ENCODE assay signal across 12 mouse cellular contexts in genomic region chr1:74393697-74394096, GRCm38 (mm10). TPM values are rescaled to one million over a fixed set of nuclear protein-coding genes. Genes with fewer than 3 reads are reported as not detected.
DNase-seq lines count a peak whose midpoint lies in the region; ATAC-seq and TF ChIP-seq lines count a peak whose summit lies in the region.
"Had no signal": no experiment of that assay in that cellular context is flagged by ENCODE, and none has a peak within 500 bp of the region (broad histone marks: within the 10 kb centered on the region; RNA-seq: fewer than 3 reads in every experiment).

No protein-coding gene starts in this region.

- H3K36me3 ChIP-seq in heart, embryonic 15.5 days, result peaks cover 23% of the 10 kb centered on the region
- H3K36me3 ChIP-seq in heart, embryonic 11.5 days (ENCODE audit: control insufficient read depth, insufficient read depth, low read length), result peaks cover 19% of the 10 kb centered on the region
- peaks cover 30% of the 10 kb centered on the region for H3K36me3 ChIP-seq in G1E (replicated peaks)
- H3K36me3 ChIP-seq in limb, embryonic 15.5 days, result peaks cover 24% of the 10 kb centered on the region

- no peak for ATAC-seq in heart, embryonic 15.5 days (replicated peaks; ENCODE audit: insufficient number of reproducible peaks, insufficient read depth, low FRiP score, low read depth)
- no peak for ATAC-seq in heart, embryonic 11.5 days (replicated peaks; ENCODE audit: insufficient number of reproducible peaks, low FRiP score, low TSS enrichment)
- ATAC-seq in G1E (ENCODE audit: extremely low read depth, insufficient number of reproducible peaks, low FRiP score, poor library complexity, severe bottlenecking), result no peak
- ATAC-seq in limb, embryonic 15.5 days (ENCODE audit: insufficient number of reproducible peaks, low FRiP score, low TSS enrichment, low read depth), result no peak
- ATAC-seq: inflammation-experienced regulatory T-cells, adult 6 months had no signal

- peaks cover 50% of the 10 kb centered on the region for H3K4me1 ChIP-seq in heart, embryonic 15.5 days (replicated peaks)
- H3K4me1 ChIP-seq in heart, embryonic 11.5 days (ENCODE audit: control insufficient read depth, insufficient read depth, low read length), result peaks cover 22% of the 10 kb centered on the region
- H3K4me1 ChIP-seq in G1E (ENCODE audit: insufficient read depth, low read depth, low read length), result peaks cover 79% of the 10 kb centered on the region
- peaks cover 64% of the 10 kb centered on the region for H3K4me1 ChIP-seq in limb, embryonic 15.5 days

- H3K4me3 ChIP-seq in heart, embryonic 15.5 days, result peak overlapping the region; percentile 89; the same call in 1 of the 2 replicates
- no peak overlapping the region for H3K4me3 ChIP-seq in heart, embryonic 11.5 days (ENCODE audit: low read depth, low read length)
- peak overlapping the region; percentile 82; the same call in 1 of the 2 replicates for H3K4me3 ChIP-seq in G1E (ENCODE audit: low read depth, low read length)
- no peak overlapping the region for H3K4me3 ChIP-seq in limb, embryonic 15.5 days

- TF ChIP-seq CTCF in G1E (IDR thresholded peaks at IDR 0.05; ENCODE audit: low read depth, low read length), result no peak

- 83% methylated on average over 9 of the region's 9 CpGs for WGBS in heart, embryonic 15.5 days
- 85% methylated on average over 9 of the region's 9 CpGs for WGBS in heart, embryonic 11.5 days (ENCODE audit: insufficient replicate concordance)
- 90% methylated on average over 9 of the region's 9 CpGs for WGBS in limb, embryonic 15.5 days

- 0 out of 2 replicates have a peak overlapping the region, but pooled peaks have one; percentile 31 for H3K9ac ChIP-seq in heart, embryonic 15.5 days
- H3K9ac ChIP-seq in heart, embryonic 11.5 days (ENCODE audit: low read depth, low read length), result no peak overlapping the region
- H3K9ac ChIP-seq in limb, embryonic 15.5 days, result no peak overlapping the region

- peak; percentile 57 for DNase-seq in cerebellum, adult 11-12 months
- DNase-seq in cerebellum, adult 9-10 months, result no peak
- no peak for DNase-seq in G1E (ENCODE audit: low spot score)
- DNase-seq in frontal cortex, adult 2 months (ENCODE audit: extremely low spot score in 1 of 2, low spot score in 1 of 2), result no peak
- DNase-seq in yolk sac, embryonic 10.5 days (ENCODE audit: low spot score), result no peak
- DNase-seq: gastrocnemius, postnatal 25 days; thymus, postnatal 14 days had no signal

- no peaks in the 10 kb centered on the region for H3K27me3 ChIP-seq in heart, embryonic 15.5 days
- no peaks in the 10 kb centered on the region for H3K27me3 ChIP-seq in heart, embryonic 11.5 days (ENCODE audit: control insufficient read depth, insufficient read depth, low read length)
- no peaks in the 10 kb centered on the region for H3K27me3 ChIP-seq in G1E (ENCODE audit: insufficient read depth, low read length)
- H3K27me3 ChIP-seq in limb, embryonic 15.5 days, result no peaks in the 10 kb centered on the region

- no peak overlapping the region for H3K27ac ChIP-seq in heart, embryonic 15.5 days
- H3K27ac ChIP-seq in heart, embryonic 11.5 days (ENCODE audit: low read depth, low read length), result no peak overlapping the region
- peak overlapping the region; percentile 99; the same call in 1 of the 2 replicates for H3K27ac ChIP-seq in limb, embryonic 15.5 days

- H3K9me3 ChIP-seq in heart, embryonic 15.5 days (replicated peaks), result no peaks in the 10 kb centered on the region
- H3K9me3 ChIP-seq in heart, embryonic 11.5 days (replicated peaks; ENCODE audit: control insufficient read depth, low read length), result no peaks in the 10 kb centered on the region
- H3K9me3 ChIP-seq in G1E (replicated peaks), result peaks cover 2% of the 10 kb centered on the region; the same call in 1 of the 2 replicates
- H3K9me3 ChIP-seq in limb, embryonic 15.5 days, result no peaks in the 10 kb centered on the region

- H3K4me2 ChIP-seq in heart, embryonic 15.5 days, result peak overlapping the region; percentile 95
- H3K4me2 ChIP-seq in heart, embryonic 11.5 days, result no peak overlapping the region
- H3K4me2 ChIP-seq in limb, embryonic 15.5 days, result peak overlapping the region; percentile 74; the same call in 1 of the 2 replicates

RNA-seq across cellular contexts. Expression of gene Ctdsp1, which starts 2.4 kb away (rescaled TPM):
- polyA plus RNA-seq in heart, embryonic 15.5 days (2015; fragmentation: Nextera tagmentation; extraction: Ambion mirVana), result 55.1 and 68.5 TPM in 2 replicates
- polyA plus RNA-seq in heart, embryonic 11.5 days (2014; fragmentation: Nextera tagmentation; extraction: Ambion mirVana), result 59.6 and 63.8 TPM in 2 replicates
- 154 and 171 TPM in 2 replicates for total RNA-seq in G1E (2014; fragmentation: Nextera tagmentation)
- 64.6 and 66.4 TPM in 2 replicates for total RNA-seq in G1E (2017)
- polyA plus RNA-seq in G1E (2012), result 272 and 321 TPM in 2 replicates
- 82.4 and 85.4 TPM in 2 replicates for polyA plus RNA-seq in limb, embryonic 15.5 days (2015; fragmentation: Nextera tagmentation; extraction: Ambion mirVana)
- 27.4 and 27.7 TPM in 2 replicates for polyA plus RNA-seq in frontal cortex, adult 2 months (2012; rRNA removed)

RNA-seq across cellular contexts. Expression of gene Vil1, which starts 15.5 kb away (rescaled TPM):
- polyA plus RNA-seq in heart, embryonic 15.5 days (2015; fragmentation: Nextera tagmentation; extraction: Ambion mirVana), result 0.26 and 0.38 TPM in 2 replicates
- polyA plus RNA-seq in heart, embryonic 11.5 days (2014; fragmentation: Nextera tagmentation; extraction: Ambion mirVana), result 0.23 and 0.45 TPM in 2 replicates
- total RNA-seq in G1E (2014; fragmentation: Nextera tagmentation) (0.29 and 0.68 TPM in 2 replicates), G1E (2017) (0.29 and 1.1 TPM in 2 replicates)
- 0.11 and 0.35 TPM in 2 replicates for polyA plus RNA-seq in G1E (2012)
- 0.15 and 0.20 TPM in 2 replicates for polyA plus RNA-seq in limb, embryonic 15.5 days (2015; fragmentation: Nextera tagmentation; extraction: Ambion mirVana)
- polyA plus RNA-seq in frontal cortex, adult 2 months (2012; rRNA removed), result 0.42 and 0.82 TPM in 2 replicates

RNA-seq across cellular contexts. Expression of gene Slc11a1, which starts 18.7 kb away (rescaled TPM):
- 3.6 and 5.4 TPM in 2 replicates for polyA plus RNA-seq in heart, embryonic 15.5 days (2015; fragmentation: Nextera tagmentation; extraction: Ambion mirVana)
- 1.1 TPM in 2 replicates for polyA plus RNA-seq in heart, embryonic 11.5 days (2014; fragmentation: Nextera tagmentation; extraction: Ambion mirVana)
- total RNA-seq in G1E (2014; fragmentation: Nextera tagmentation) (not detected in 2 replicates), G1E (2017) (0.23 and 0.60 TPM in 2 replicates)
- not detected in 2 replicates for polyA plus RNA-seq in G1E (2012)
- polyA plus RNA-seq in limb, embryonic 15.5 days (2015; fragmentation: Nextera tagmentation; extraction: Ambion mirVana), result 3.4 and 4.4 TPM in 2 replicates
- 5.5 and 9.1 TPM in 2 replicates for polyA plus RNA-seq in frontal cortex, adult 2 months (2012; rRNA removed)
- total RNA-seq: MEL had no signal

RNA-seq across cellular contexts. Expression of gene Catip, which starts 31.8 kb away (rescaled TPM):
- polyA plus RNA-seq in heart, embryonic 15.5 days (2015; fragmentation: Nextera tagmentation; extraction: Ambion mirVana), result 0.38 and 0.39 TPM in 2 replicates
- polyA plus RNA-seq in heart, embryonic 11.5 days (2014; fragmentation: Nextera tagmentation; extraction: Ambion mirVana), result 0.17 and 0.59 TPM in 2 replicates
- total RNA-seq in G1E (2014; fragmentation: Nextera tagmentation), result not detected in 2 replicates
- 0.27 TPM in 1 of 2 replicates, not detected in the other for total RNA-seq in G1E (2017)
- polyA plus RNA-seq in G1E (2012), result not detected in 2 replicates
- 1.6 and 2.0 TPM in 2 replicates for polyA plus RNA-seq in limb, embryonic 15.5 days (2015; fragmentation: Nextera tagmentation; extraction: Ambion mirVana)
- 5.3 and 6.0 TPM in 2 replicates for polyA plus RNA-seq in frontal cortex, adult 2 months (2012; rRNA removed)
- total RNA-seq: gastrocnemius, postnatal 25 days had no signal
- polyA plus RNA-seq: inflammation-experienced regulatory T-cells, adult 6 months had no signal

Comparison
In these comparisons a context has a peak if more than half of its experiments do, and no peak if none do; other contexts are left out.
1. H3K4me3 ChIP-seq: peak in heart, embryonic 15.5 days (single experiment) and G1E (single experiment); none in heart, embryonic 11.5 days (single experiment) and limb, embryonic 15.5 days (single experiment).